Mouse (Mus musculus) thymus, adult 2 months (tissue): ENCODE measurements around the gene Ank3. TPM values are rescaled to one million over a fixed set of nuclear protein-coding genes. Genes with fewer than 3 reads are reported as not detected.

Experiments used
- DNase-seq: peaks from one replicate; pipeline ENCODE4 v3.0.0; 2021
- H3K27ac ChIP-seq: fragments of 200-500 bp; 2 replicates; pipeline ENCODE4 v1.5.1; 2012; ENCODE audit warnings: low read length, control low read depth; ENCODE audit not compliant: control insufficient read depth, insufficient read depth
- H3K27me3 ChIP-seq: fragments of 200-500 bp; 2 replicates; pipeline ENCODE4 v1.6.1; 2012; ENCODE audit warnings: mild to moderate bottlenecking, low read length, moderate library complexity, mixed read lengths; ENCODE audit not compliant: control insufficient read depth, insufficient read depth
- H3K36me3 ChIP-seq: fragments of 200-500 bp; 2 replicates; pipeline ENCODE4 v1.6.1; 2012; ENCODE audit warnings: mild to moderate bottlenecking, low read length, moderate library complexity; ENCODE audit not compliant: control insufficient read depth, insufficient read depth
- H3K4me1 ChIP-seq: fragments of 200-500 bp; replicated peaks from 2 replicates; pipeline ENCODE4 v1.6.1; 2012; ENCODE audit warnings: low read length; ENCODE audit not compliant: control insufficient read depth, insufficient read depth
- H3K4me3 ChIP-seq: fragments of 200-500 bp; 2 replicates; pipeline ENCODE4 v1.5.1; 2012; ENCODE audit warnings: mild to moderate bottlenecking, low read length, control low read depth, moderate library complexity; ENCODE audit not compliant: control insufficient read depth, insufficient read depth
- CTCF ChIP-seq: fragments of 200-500 bp; IDR thresholded peaks from 2 replicates; pipeline ENCODE4 v1.5.1; 2012; ENCODE audit warnings: mild to moderate bottlenecking, control low read depth, low read length, moderate library complexity, borderline replicate concordance; ENCODE audit not compliant: control insufficient read depth, poor library complexity, insufficient read depth; ENCODE audit errors: extremely low read depth
- POLR2A ChIP-seq: fragments of 200-500 bp; IDR thresholded peaks from 2 replicates; pipeline ENCODE4 v1.6.1; 2012; ENCODE audit warnings: mild to moderate bottlenecking, low read length, control low read depth, moderate library complexity; ENCODE audit not compliant: control insufficient read depth, poor library complexity, insufficient read depth; ENCODE audit errors: extremely low read depth
- WGBS: fragments of 180-500 bp; shearing (Covaris S2); methylation state at CpG from one replicate; pipeline ENCODE4 v1.1.7; 2018; 5-methylcytosine and 5-hydroxymethylcytosine counted together
- polyA plus RNA-seq: library from polyadenylated mRNA; depleted of rRNA; stranded (reverse); fragments of >200 nt; gene quantifications from 2 replicates; pipeline ENCODE4 v1.2.3, GENCODE M21; 2012

Gene Ank3
- polyA plus RNA-seq, 1 experiment = 4.2 TPM

- no peak for TF ChIP-seq POLR2A
- Histone ChIP-seq H3K27me3 (no peaks in the 10 kb centered on the region), H3K4me3 (no peak overlapping the region), H3K4me1 (no peaks in the 10 kb centered on the region), H3K36me3 (no peaks in the 10 kb centered on the region), H3K27ac (no peak overlapping the region)
- 38% methylated on average over 9 of the region's 9 CpGs for WGBS
- DNase-seq = no peak
These were observed 528.4 kb downstream of the Ank3 start for GRCm38 (mm10) chr10:69927012-69927411.

GRCm38 (mm10) chr10:69928358-69928757, 529.8 kb downstream of the Ank3 start:
- no peaks in the 10 kb centered on the region for H3K27me3 ChIP-seq
- WGBS = 88% methylated on average over 7 of the region's 7 CpGs
- no peak for DNase-seq
- no peaks in the 10 kb centered on the region for H3K4me1 ChIP-seq
- no peak overlapping the region for H3K4me3 ChIP-seq
- H3K36me3 ChIP-seq = no peaks in the 10 kb centered on the region
- no peak overlapping the region for H3K27ac ChIP-seq
- TF ChIP-seq POLR2A (no peak), CTCF (no peak)

- Histone ChIP-seq H3K36me3 (no peaks in the 10 kb centered on the region), H3K27ac (no peak overlapping the region), H3K4me1 (no peaks in the 10 kb centered on the region), H3K4me3 (no peak overlapping the region), H3K27me3 (no peaks in the 10 kb centered on the region)
- TF ChIP-seq CTCF (no peak), POLR2A (no peak)
- DNase-seq = no peak
- WGBS = 91% methylated on average over 8 of the region's 8 CpGs
These were observed 531.9 kb downstream of the Ank3 start for GRCm38 (mm10) chr10:69930503-69930902.

- Histone ChIP-seq H3K27me3 (no peaks in the 10 kb centered on the region), H3K27ac (no peak overlapping the region), H3K4me1 (no peaks in the 10 kb centered on the region), H3K36me3 (no peaks in the 10 kb centered on the region), H3K4me3 (no peak overlapping the region)
- no peak for DNase-seq
- TF ChIP-seq POLR2A (no peak), CTCF (no peak)
- 93% methylated on average over 5 of the region's 5 CpGs for WGBS
These were observed 538.0 kb downstream of the Ank3 start for GRCm38 (mm10) chr10:69936443-69937067.

GRCm38 (mm10) chr10:69937291-69937921, 538.8 kb downstream of the Ank3 start:
- H3K4me1 ChIP-seq = no peaks in the 10 kb centered on the region
- H3K36me3 ChIP-seq = no peaks in the 10 kb centered on the region
- no peak overlapping the region for H3K27ac ChIP-seq
- H3K27me3 ChIP-seq = no peaks in the 10 kb centered on the region
- TF ChIP-seq POLR2A (no peak), CTCF (no peak)
- DNase-seq = no peak
- no peak overlapping the region for H3K4me3 ChIP-seq
- 92% methylated on average over 7 of the region's 7 CpGs for WGBS

GRCm38 (mm10) chr10:69939144-69939543, 540.6 kb downstream of the Ank3 start:
- Histone ChIP-seq H3K4me3 (no peak overlapping the region), H3K4me1 (no peaks in the 10 kb centered on the region), H3K27me3 (no peaks in the 10 kb centered on the region), H3K36me3 (no peaks in the 10 kb centered on the region), H3K27ac (no peak overlapping the region)
- DNase-seq = no peak
- 95% methylated on average over 7 of the region's 7 CpGs for WGBS
- TF ChIP-seq CTCF (no peak), POLR2A (no peak)

- no peak for DNase-seq
- no peak overlapping the region for H3K27ac ChIP-seq
- H3K4me3 ChIP-seq = no peak overlapping the region
- TF ChIP-seq POLR2A (no peak), CTCF (no peak)
- no peaks in the 10 kb centered on the region for H3K27me3 ChIP-seq
- no peaks in the 10 kb centered on the region for H3K36me3 ChIP-seq
- WGBS = 77% methylated on average over 7 of the region's 7 CpGs
- H3K4me1 ChIP-seq = no peaks in the 10 kb centered on the region
These were observed 541.4 kb downstream of the Ank3 start for GRCm38 (mm10) chr10:69939966-69940365.
